Mouse (Mus musculus): ENCODE data around the gene Gatb. TPM values are rescaled to one million over a fixed set of nuclear protein-coding genes. Genes with fewer than 3 reads are reported as not detected.
A peak's percentile ranks its signal among the peaks of the same experiment; 100 is the strongest.
"Not testable (repeated sequence)": the region's sequence is repeated elsewhere in the genome, so short reads cannot be mapped to it uniquely, and the experiment has no call there.

The Gatb gene
- total RNA-seq (2021), result 10 to 100 TPM; 17.4 to 19.6 TPM
- long read RNA-seq, experiment 1, transcript Gatb-204 (13 exons, 3,469 nt), result major isoform, 51 of 54 reads
- long read RNA-seq, experiment 1, partial matches to known transcripts, result 1 of 54 reads
- long read RNA-seq, experiment 1, other reads (novel, unspliced or antisense), result 2 of 54 reads
- long read RNA-seq, experiment 2, transcript Gatb-204 (13 exons, 3,469 nt), result major isoform, 40 of 50 reads
- long read RNA-seq, experiment 2, partial matches to known transcripts, result 0 of 50 reads
- long read RNA-seq, experiment 2, other reads (novel, unspliced or antisense), result 10 of 50 reads

DNA sequence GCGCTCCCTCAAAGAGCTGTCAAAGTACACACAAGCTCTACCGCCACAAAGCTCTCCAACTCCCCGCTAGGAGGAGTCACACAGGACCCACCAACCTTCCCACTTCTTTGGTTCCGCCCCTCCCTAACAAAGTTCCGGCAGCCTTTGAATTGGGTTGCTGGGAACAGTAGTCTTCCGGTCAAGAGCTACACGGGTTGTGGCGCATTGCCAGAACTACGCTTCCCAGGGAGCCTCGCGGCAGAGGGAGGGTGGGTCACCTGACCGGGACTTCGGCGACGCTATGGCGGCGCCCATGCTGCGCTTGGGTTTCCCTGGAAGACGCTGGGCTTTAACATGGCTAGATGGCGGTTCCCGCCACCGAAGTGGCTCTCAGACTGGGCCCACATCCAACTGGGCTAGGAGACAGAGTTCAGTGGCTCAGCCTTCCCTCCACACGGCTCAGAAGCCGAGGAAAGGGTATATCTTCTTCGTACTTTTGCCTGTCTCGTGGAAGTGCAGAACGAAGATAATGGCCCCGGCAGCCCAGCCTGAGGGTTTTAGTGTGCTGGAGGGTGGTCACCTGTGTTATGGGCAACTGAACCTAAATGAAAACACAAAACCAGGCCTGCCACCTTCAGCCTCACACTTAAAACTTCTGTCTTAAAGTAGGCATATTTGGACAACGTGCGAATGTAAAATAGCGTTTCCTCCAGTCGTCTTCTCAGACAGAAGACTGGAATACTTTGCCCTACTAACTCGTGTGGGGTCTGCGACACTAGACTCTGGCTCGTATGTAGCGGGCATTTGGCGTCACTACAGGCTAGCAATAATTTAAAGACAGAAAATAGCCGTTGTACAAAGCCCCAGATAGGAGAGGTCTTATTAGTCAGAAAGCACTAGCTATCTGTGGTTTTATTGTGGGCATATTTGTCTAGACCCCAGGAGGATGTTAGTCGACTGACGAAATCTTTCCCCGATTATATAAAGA is at the start of gene Gatb:
Gene Gatb, plus strand, starts transcription at position 256 of the 967 bp plus-strand sequence.
- Histone ChIP-seq H3K27ac (peak within 1 kb of the TSS; percentile 92), H3K4me3 (peak within 1 kb of the TSS; percentile 82)
- intact Hi-C loops (cut with DNase I), result loop anchor here (1.0 to 10.0 kb wide), 4 partner anchors 289 to 651 kb away; partner anchors contain the start of gene Rps3a1
- peak; percentile 84 for TF ChIP-seq CTCF (IDR thresholded peaks at IDR 0.05)
- peak; percentile 100 for DNase-seq

DNA sequence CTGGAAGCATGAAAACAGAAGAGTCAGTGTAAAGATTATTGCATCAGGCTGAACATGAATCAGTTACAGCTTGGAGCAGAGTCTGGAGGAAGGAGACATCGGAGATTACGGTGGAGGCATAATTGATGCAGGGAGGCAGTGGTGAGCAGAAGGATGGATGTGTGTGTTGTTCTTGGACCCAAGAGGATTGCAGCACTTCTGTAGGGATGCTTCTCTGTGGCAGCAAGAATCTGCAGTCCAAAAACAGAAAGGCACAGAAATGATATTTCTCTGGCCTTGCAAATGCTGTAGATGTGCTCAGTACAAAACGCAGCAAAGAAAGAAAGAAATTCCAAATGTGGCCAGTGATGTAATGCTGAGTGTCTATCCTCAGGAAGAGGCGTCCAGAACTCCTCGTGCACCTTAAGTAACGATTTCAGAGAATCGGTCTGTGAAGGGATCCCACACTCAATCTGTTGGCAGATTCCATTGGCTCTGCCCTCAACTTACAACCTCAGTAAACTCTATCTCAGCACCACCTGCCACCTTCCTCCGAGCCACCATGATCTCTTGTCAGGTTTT is 43.2 kb upstream of the Gatb start:
- TF ChIP-seq CTCF (IDR thresholded peaks at IDR 0.05), result no peak
- H3K4me3 ChIP-seq, result no peak overlapping the region
- intact Hi-C loops (cut with DNase I), result no loop called here
- DNase-seq, result no peak
- no peak overlapping the region for H3K27ac ChIP-seq

DNA sequence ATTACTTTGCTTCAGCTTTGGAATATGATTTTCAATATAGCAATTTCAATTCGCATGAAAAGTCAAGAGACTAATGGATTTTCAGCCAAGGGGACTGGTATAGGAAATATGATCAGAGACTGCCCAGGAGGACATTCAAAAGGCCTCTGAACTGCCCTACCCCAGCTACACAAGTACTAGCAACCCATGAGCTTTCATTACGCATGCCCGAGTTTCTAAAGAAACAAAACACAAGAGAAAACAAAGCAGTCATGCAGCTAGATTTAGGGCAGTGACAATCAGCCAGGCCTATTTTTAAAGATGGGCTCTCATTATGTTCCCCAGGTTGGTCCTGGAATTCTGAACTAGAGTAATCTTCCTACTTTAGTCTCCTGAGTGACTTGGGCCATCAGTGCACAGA is 41.5 kb upstream of the Gatb start:
- DNase-seq, result no peak
- no peak for TF ChIP-seq CTCF (IDR thresholded peaks at IDR 0.05)
- H3K4me3 ChIP-seq, result no peak overlapping the region
- H3K27ac ChIP-seq, result no peak overlapping the region
- intact Hi-C loops (cut with DNase I), result no loop called here

DNA sequence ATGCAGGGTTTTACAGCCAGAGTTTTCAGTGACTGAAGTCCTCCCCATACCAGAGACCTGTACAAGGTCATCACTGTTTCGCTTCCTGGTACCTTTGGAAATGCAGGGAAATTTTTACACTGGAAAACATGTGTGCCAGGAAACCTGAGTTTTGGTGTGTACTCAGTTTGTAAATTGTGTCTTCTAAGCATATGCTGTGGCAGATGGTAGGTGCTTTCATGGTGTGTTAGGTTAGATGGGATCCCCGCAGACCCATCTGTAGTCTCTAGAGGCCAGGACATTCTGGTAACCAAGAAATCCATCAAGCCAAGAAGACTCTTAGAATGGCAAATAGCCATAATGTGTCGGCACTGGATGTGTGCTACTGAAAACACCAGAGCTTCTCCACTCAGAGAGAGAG is 38.9 kb upstream of the Gatb start:
- H3K4me3 ChIP-seq, result no peak overlapping the region
- no peak for DNase-seq
- no peak overlapping the region for H3K27ac ChIP-seq
- intact Hi-C loops (cut with DNase I), result no loop called here
- TF ChIP-seq CTCF (IDR thresholded peaks at IDR 0.05), result no peak

DNA sequence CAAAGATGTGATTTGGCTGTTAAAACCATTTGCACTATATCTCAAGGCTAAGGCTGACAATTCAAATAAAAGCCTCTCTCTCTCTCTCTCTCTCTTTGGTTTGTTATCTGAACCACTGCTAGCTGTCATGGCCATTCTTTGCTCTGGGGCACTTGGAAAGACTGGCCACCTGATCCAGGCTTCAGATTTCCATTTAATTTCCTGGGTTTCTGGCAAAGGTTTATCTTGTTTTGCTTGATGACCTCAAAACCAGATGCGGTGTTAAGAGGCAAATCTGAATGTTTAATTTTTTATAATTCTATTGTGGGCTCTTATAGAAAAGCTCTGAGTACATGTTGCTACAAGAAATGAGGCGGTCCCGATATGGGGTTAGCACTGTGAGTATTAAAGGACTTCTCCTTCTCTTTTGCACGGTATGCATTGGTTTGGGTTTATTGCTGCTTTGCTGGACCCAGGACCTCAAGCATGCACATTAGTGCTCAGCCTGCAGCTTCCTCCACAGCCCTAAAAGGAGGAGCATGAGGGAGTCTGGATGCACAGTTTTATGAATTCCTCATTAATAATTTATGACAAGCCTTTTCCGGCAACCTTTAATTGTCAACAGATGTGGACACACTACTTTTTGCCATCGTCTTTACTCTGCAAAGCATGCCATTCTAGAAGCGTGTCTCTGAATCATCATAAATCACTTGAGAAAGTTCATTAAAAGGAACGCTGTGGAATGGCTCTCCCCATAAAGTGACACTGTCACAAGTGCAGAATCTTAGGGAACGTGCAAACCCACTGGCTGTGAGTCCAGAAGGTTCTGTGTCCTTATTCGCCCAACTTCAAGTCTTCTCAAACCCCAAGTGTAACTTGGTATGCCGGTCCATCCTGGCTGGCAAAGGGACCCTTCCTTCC is 38.0 kb upstream of the Gatb start:
- DNase-seq, result no peak
- Histone ChIP-seq H3K27ac (no peak overlapping the region), H3K4me3 (no peak overlapping the region)
- intact Hi-C loops (cut with DNase I), result no loop called here
- TF ChIP-seq CTCF (IDR thresholded peaks at IDR 0.05), result no peak

DNA sequence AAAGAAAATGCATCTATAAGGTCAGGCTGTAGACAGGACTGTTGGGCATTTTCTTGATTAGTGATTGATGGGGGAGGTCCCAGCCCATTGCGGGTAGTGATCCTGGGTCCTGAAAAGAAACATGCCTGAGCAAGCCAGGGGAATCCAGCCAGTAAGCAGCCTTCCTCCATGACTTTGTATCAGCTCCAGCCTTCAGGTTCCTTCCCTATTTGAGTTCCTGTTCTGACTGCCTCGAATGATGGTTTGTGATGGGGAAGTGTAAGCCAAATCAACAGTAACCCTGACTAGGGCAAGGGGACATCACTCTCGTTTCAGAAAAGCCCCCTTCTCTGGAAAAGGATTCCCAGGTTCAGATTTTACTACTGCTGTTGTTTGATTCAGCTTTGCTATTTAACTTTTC is 31.2 kb upstream of the Gatb start:
- no peak overlapping the region for H3K27ac ChIP-seq
- no peak overlapping the region for H3K4me3 ChIP-seq
- TF ChIP-seq CTCF (IDR thresholded peaks at IDR 0.05), result no peak
- intact Hi-C loops (cut with DNase I), result loop anchor here (2.0 kb wide), 1 partner anchor 28 kb away; no protein-coding TSS in a partner anchor
- no peak for DNase-seq

DNA sequence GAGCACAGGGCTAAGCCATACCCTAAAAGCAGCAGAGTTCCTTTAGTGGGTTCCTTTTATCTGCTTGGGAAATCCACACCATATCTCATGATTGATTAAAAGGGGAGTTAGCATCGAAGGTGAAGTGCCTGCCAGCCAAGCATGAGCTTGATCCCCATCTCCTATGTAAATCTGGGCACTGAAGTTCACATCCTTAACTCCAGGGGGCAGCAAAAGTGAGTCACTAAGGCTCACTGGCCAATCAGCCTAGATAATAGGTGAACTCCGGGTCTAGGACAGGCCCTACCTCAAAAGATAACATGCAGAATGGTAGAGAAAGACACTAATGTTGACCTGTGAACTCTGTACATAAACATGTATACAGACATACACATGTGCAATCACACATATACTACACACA is 30.3 kb upstream of the Gatb start:
- no peak overlapping the region for H3K27ac ChIP-seq
- TF ChIP-seq CTCF (IDR thresholded peaks at IDR 0.05), result peak; percentile 58
- H3K4me3 ChIP-seq, result no peak overlapping the region
- intact Hi-C loops (cut with DNase I), result loop anchor here (2.0 kb wide), 1 partner anchor 27 kb away; no protein-coding TSS in a partner anchor
- DNase-seq, result no peak

DNA sequence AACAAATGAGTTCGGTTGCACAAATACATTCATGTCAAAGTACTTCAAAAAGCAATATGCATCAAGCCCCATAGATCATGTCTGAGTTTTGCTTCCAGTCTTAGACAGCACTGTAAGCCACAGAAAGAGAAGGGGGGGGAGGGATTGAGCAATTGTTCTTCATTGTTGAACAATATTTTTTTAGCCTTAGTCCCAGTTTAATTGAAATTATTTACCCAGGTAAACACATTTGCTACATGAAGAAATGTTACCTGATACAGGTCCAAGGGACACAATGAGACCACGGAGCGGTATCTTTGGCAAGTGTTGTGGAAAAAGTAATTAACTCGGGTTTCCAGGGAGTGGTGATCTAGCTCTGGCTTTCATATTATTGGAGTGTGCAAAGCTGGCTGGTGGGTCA is 23.6 kb upstream of the Gatb start:
- no peak for TF ChIP-seq CTCF (IDR thresholded peaks at IDR 0.05)
- no peak for DNase-seq
- intact Hi-C loops (cut with DNase I), result no loop called here
- Histone ChIP-seq H3K27ac (no peak overlapping the region), H3K4me3 (no peak overlapping the region)

DNA sequence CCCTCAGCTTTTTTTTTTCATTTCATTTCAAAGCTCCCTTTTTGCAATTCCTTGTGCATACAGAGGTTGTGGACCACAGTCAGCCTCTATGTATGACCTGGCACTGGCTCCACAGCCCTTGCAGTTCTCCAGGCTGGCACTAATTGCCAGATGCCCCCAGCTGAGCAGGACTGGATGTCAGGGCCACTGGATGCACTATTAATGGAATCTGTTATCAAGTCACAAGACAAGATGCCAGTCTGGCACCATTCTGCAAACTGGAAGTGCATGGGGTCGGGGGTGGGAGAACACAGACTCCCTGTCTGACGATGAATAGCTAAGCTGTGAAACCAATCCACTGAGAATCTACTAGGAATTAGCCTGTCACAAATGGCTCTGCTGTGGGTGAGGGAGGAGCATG is 22.6 kb upstream of the Gatb start:
- TF ChIP-seq CTCF (IDR thresholded peaks at IDR 0.05), result no peak
- intact Hi-C loops (cut with DNase I), result no loop called here
- Histone ChIP-seq H3K4me3 (no peak overlapping the region), H3K27ac (no peak overlapping the region)
- DNase-seq, result no peak

DNA sequence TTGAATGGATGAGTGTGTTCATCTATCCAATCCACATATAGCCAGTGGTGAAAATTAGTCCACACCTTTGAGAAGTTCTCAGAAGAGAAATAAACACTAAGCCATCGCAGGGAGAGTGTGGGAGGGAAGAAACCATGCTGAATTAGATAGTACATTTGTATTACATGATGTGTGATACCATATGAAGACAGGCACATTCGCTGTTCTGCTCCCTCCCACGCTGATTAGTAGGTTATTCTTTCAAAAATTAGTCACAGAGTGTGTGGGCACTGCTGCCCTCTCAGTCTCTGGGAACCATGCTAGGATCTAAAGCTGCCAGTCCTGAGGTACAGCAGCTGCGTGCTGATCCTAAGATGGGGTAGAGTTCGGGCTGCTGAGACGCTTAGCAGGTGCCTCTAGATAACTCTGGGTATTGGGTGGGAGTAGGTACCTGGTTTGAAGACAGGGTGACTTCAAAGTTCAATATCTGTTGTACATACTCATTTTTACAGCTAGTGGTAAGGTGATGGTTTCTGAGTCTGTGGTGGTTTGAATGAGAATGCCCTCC is 20.1 kb upstream of the Gatb start:
- no peak overlapping the region for H3K27ac ChIP-seq
- H3K4me3 ChIP-seq, result no peak overlapping the region
- DNase-seq, result no peak
- TF ChIP-seq CTCF (IDR thresholded peaks at IDR 0.05), result no peak
- intact Hi-C loops (cut with DNase I), result no loop called here

DNA sequence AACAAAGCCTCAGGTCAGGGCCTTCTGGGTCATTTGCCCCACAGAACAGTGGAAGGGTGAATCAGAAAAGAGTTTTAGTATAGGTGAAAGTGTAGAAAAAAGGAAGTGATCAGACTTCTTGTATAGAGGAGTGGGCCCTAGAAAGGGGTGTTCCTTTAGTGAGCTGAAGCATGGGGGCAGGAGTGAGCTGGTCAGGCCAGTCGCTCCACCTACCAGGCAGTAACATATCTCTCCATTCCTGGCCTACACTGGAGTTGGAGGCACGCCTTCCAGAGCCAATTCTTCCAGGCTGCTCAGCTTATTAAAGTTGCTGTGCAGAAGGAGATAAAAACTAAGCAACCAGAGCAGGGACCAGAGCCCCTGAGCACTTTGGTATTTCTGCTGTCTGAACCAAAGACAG is 9.3 kb upstream of the Gatb start:
- no peak for TF ChIP-seq CTCF (IDR thresholded peaks at IDR 0.05)
- DNase-seq, result no peak
- H3K27ac ChIP-seq, result no peak overlapping the region
- intact Hi-C loops (cut with DNase I), result no loop called here
- no peak overlapping the region for H3K4me3 ChIP-seq

DNA sequence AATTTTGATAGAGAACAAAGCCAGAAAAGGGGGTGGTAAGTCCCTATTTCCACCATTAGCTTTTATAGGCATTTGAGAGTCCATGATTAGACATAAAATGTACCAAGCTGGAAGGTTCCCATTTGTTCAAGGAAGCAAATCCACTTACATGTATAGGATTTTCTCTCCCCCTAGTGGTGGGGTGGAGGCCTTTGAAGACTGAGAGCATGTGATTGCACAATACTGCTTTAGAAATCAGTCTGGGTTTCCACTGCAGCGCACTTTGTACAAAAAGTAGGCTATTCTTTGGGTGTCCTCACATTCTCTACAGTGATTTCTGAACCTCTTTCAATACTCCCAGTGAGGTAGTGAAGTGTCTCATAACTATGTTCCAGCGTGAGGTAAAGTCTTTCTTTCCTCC is 2.6 kb upstream of the Gatb start:
- no peak overlapping the region for H3K27ac ChIP-seq
- no peak overlapping the region for H3K4me3 ChIP-seq
- DNase-seq, result peak; percentile 54
- intact Hi-C loops (cut with DNase I), result loop anchor here (2.0 to 10.0 kb wide), 3 partner anchors 28 to 571 kb away; partner anchors contain the start of gene Rps3a1
- peak; percentile 89 for TF ChIP-seq CTCF (IDR thresholded peaks at IDR 0.05)

DNA sequence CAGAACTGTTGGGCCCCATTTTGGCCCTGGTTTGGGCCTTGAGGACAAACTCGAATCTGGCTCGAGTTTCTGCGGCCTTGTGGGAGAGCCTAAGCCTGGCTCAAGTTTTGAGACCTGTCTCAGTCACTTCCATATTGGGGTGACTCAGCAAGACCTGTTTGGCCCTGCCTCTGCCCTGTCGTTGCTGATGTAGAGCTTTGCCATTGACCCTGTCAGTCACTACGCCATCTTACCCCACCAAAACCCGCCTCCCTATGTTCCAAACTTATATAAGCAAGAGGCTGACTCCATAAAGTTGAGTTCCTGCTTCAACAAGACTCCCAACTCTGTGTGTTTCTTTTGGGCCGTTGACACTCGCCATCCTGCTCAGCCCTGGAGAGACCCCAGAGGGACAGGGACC is 1.4 kb upstream of the Gatb start:
- intact Hi-C loops (cut with DNase I), result loop anchor here (2.0 to 10.0 kb wide), 3 partner anchors 288 to 650 kb away; partner anchors contain the start of gene Rps3a1
- H3K4me3 ChIP-seq, DNase-seq, H3K27ac ChIP-seq: not testable (repeated sequence)

Data from gastrocnemius, adult 2 months (tissue).